Comparison of ENCODE assay signal across 29 mouse cellular contexts in the genomic region with DNA sequence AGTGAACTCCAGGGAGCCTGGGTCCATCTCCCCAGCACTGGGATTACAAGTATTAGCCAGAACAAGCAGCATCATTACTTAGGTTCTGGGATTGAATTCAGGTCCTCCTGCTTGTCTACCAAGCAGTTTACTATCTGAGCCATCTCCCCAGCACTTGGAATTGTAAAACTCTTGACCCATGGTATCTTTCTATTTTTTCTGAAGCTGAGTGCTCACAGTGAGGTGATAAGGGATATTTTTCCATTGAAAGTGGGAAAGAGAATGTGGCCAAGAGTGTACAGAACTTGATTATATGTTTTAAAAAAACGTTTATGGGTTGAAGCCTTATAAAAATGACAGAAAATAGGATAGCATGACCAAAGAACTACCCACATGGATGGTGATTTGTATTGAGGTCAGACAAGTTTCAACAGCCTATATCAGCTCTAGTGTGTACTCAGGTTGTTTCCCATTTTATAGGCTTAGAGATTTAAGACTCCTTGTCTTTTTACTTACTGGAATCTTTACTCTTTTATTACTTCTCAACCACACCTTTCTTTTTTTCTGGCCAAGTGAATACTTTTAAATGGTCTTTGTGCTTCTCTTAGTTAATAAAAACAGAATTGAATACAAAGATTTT.
"Had no signal": no experiment of that assay in that cellular context is flagged by ENCODE, and none has a peak within 500 bp of the region (broad histone marks: within the 10 kb centered on the region; RNA-seq: fewer than 3 reads in every experiment).

No protein-coding gene starts in this region.

- H3K36me3 ChIP-seq: embryonic facial prominence, embryonic 10.5 days; embryonic facial prominence, embryonic 12.5 days; embryonic facial prominence, embryonic 13.5 days; embryonic facial prominence, embryonic 15.5 days; forebrain, embryonic 10.5 days; forebrain, embryonic 12.5 days; forebrain, embryonic 15.5 days had no signal

- H3K27ac ChIP-seq: embryonic facial prominence, embryonic 10.5 days; embryonic facial prominence, embryonic 12.5 days; embryonic facial prominence, embryonic 13.5 days; embryonic facial prominence, embryonic 15.5 days; forebrain, embryonic 10.5 days; forebrain, embryonic 12.5 days; forebrain, embryonic 13.5 days; forebrain, embryonic 15.5 days; gastrocnemius, adult 2 months; heart, adult 2 months had no signal

- H3K4me3 ChIP-seq: embryonic facial prominence, embryonic 10.5 days; embryonic facial prominence, embryonic 12.5 days; embryonic facial prominence, embryonic 13.5 days; embryonic facial prominence, embryonic 15.5 days; erythroblast, embryonic 14.5 days; forebrain, embryonic 10.5 days; forebrain, embryonic 12.5 days; forebrain, embryonic 13.5 days; forebrain, embryonic 15.5 days; gastrocnemius, adult 2 months; heart, adult 2 months had no signal

- ATAC-seq: forebrain, embryonic 13.5 days; forebrain, embryonic 14.5 days; forebrain, embryonic 15.5 days; forebrain, embryonic 16.5 days; forebrain, postnatal 0 days had no signal

- DNase-seq: cerebellum, adult 2 months; cerebellum, adult 8-10 months; cerebellum, adult 9-10 months; cerebellum, adult 9-11 months; cerebellum, postnatal 10 days; cerebellum, postnatal 14 days; cerebellum, postnatal 25 days; cerebellum, postnatal 36 days; embryo, embryonic 11 days; forebrain, postnatal 0 days; gastrocnemius, adult 2 months; gastrocnemius, postnatal 10 days; gastrocnemius, postnatal 14 days; gastrocnemius, postnatal 25 days; gastrocnemius, postnatal 36 days; heart, adult 11 months; heart, adult 18-20 months; heart, adult 2 months had no signal

- H3K4me1 ChIP-seq: embryonic facial prominence, embryonic 10.5 days; embryonic facial prominence, embryonic 12.5 days; embryonic facial prominence, embryonic 13.5 days; embryonic facial prominence, embryonic 15.5 days; forebrain, embryonic 10.5 days; forebrain, embryonic 12.5 days; forebrain, embryonic 13.5 days; forebrain, embryonic 15.5 days had no signal

- H3K9me3 ChIP-seq: embryonic facial prominence, embryonic 10.5 days; embryonic facial prominence, embryonic 12.5 days; embryonic facial prominence, embryonic 13.5 days; embryonic facial prominence, embryonic 15.5 days; forebrain, embryonic 10.5 days; forebrain, embryonic 12.5 days; forebrain, embryonic 13.5 days; forebrain, embryonic 15.5 days had no signal

- H3K27me3 ChIP-seq: forebrain, embryonic 15.5 days had no signal

- H3K9ac ChIP-seq: embryonic facial prominence, embryonic 12.5 days; embryonic facial prominence, embryonic 13.5 days; embryonic facial prominence, embryonic 15.5 days; forebrain, embryonic 12.5 days; forebrain, embryonic 13.5 days; forebrain, embryonic 15.5 days; forebrain, postnatal 0 days had no signal

- H3K4me2 ChIP-seq: embryonic facial prominence, embryonic 12.5 days; embryonic facial prominence, embryonic 13.5 days; embryonic facial prominence, embryonic 15.5 days; forebrain, embryonic 12.5 days; forebrain, embryonic 13.5 days; forebrain, embryonic 15.5 days had no signal
